Mouse (Mus musculus) kidney, embryonic 16.5 days (tissue): ENCODE results near the gene Mrps26. TPM values are rescaled to one million over a fixed set of nuclear protein-coding genes. Genes with fewer than 3 reads are reported as not detected.

ENCODE experiments used
- ATAC-seq: fragments of 200-750 bp; cut with Nextera tagmentation; 2 replicates; pipeline ENCODE4 v1.8.0; 2017; ENCODE audit warnings: moderate TSS enrichment; ENCODE audit not compliant: low FRiP score, low TSS enrichment
- H3K27ac ChIP-seq: fragments of 300-500 bp; sonication (generic); 2 replicates; pipeline ENCODE4 v1.5.1; 2014; ENCODE audit warnings: low read length
- H3K27me3 ChIP-seq: fragments of 300-500 bp; sonication (generic); 2 replicates; pipeline ENCODE4 v1.6.1; 2014; ENCODE audit warnings: low read length, control low read depth, mixed read lengths; ENCODE audit not compliant: insufficient read depth
- H3K36me3 ChIP-seq: fragments of 300-500 bp; sonication (generic); 2 replicates; pipeline ENCODE4 v1.6.1; 2014; ENCODE audit warnings: low read length, control low read depth, mixed read lengths; ENCODE audit not compliant: insufficient read depth
- H3K4me1 ChIP-seq: fragments of 300-500 bp; sonication (generic); 2 replicates; pipeline ENCODE4 v1.6.1; 2014; ENCODE audit warnings: low read length, control low read depth, mixed read lengths; ENCODE audit not compliant: insufficient read depth
- H3K4me2 ChIP-seq: fragments of 300-500 bp; sonication (generic); replicated peaks from 2 replicates; pipeline ENCODE4 v1.6.1; 2014; ENCODE audit warnings: low read depth, low read length
- H3K4me3 ChIP-seq: fragments of 300-500 bp; sonication (generic); 2 replicates; pipeline ENCODE4 v1.5.1; 2014; ENCODE audit warnings: mild to moderate bottlenecking, low read length
- H3K9ac ChIP-seq: fragments of 300-500 bp; sonication (generic); replicated peaks from 2 replicates; pipeline ENCODE4 v1.6.1; 2014; ENCODE audit warnings: low read length
- H3K9me3 ChIP-seq: fragments of 300-500 bp; sonication (generic); 2 replicates; pipeline ENCODE4 v1.6.1; 2016; ENCODE audit warnings: low read length, control low read depth
- WGBS: fragments of 180-500 bp; shearing (Covaris S2); extraction: QIAGEN DNeasy Blood & Tissue Kit; methylation state at CpG from one replicate; pipeline ENCODE4 v1.1.7; 2014; 5-methylcytosine and 5-hydroxymethylcytosine counted together
- microRNA-seq: library from miRNA; unstranded; fragments of <30 nt; microRNA quantifications from one replicate; pipeline ENCODE4, GENCODE M21; 2016
- polyA plus RNA-seq: library from polyadenylated mRNA; unstranded; fragments of >200 nt; fragmentation: Nextera tagmentation; extraction: Ambion mirVana; gene quantifications from 2 replicates; pipeline ENCODE4 v1.2.1, GENCODE M21; 2015

Gene Mrps26
- polyA plus RNA-seq, 1 experiment from 2014 or later = 104 TPM

DNA sequence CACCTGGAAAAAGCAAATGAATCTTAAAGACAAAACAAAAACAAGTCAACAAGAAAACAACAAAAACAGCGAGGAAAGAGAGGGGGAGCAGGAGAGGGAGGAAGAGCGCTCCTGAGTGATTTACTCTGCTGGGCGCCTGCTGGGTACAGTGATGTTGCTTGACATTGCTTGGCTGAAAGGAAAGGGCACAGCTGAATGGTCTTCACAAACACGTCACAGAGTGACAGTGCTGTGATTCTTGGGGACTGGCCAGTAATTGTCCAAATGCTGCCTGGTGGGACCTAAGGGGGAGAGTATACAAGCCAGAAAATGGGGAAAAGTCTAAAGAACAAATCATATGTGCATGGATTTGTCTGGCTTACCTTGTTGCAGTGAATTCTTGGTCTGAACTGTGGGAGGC lies 38.7 kb downstream of the Mrps26 start:
- peaks cover 33% of the 10 kb centered on the region for H3K36me3 ChIP-seq
- ATAC-seq = no peak

DNA sequence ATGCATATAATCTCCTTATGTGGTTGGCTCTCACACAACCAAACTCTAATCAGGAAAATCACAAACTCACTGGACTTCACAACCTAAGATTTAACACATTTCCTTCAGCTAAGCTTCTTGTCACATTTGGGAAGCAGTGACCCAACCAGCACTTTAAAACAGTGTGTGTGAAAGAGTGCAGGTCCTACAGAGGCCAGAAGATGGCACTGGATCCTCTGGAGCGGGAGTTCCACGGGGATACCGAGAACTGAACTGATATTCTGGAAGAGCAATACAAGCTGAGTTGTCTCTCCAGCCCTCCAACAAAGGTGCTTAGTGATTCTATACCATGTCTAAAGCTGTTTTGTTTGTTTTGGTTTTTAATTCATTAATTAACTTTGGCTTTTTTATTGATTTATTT lies 49.5 kb downstream of the Mrps26 start:
- Histone ChIP-seq H3K9ac (no peak overlapping the region), H3K27ac (no peak overlapping the region), H3K9me3 (no peaks in the 10 kb centered on the region), H3K4me1 (no peaks in the 10 kb centered on the region), H3K27me3 (no peaks in the 10 kb centered on the region), H3K4me3 (no peak overlapping the region), H3K36me3 (peaks cover 26% of the 10 kb centered on the region), H3K4me2 (no peak overlapping the region)
- 71% methylated on average over 3 of the region's 3 CpGs for WGBS
- no peak for ATAC-seq

More for the DNA sequence above, 38.7 kb downstream of the Mrps26 start:
- Histone ChIP-seq H3K9ac (no peak overlapping the region), H3K27ac (no peak overlapping the region), H3K4me1 (no peaks in the 10 kb centered on the region), H3K27me3 (no peaks in the 10 kb centered on the region), H3K4me2 (no peak overlapping the region), H3K4me3 (no peak overlapping the region), H3K9me3 (no peaks in the 10 kb centered on the region)
- WGBS = 67% methylated on average over 4 of the region's 4 CpGs

Small RNA genes lying within 50 kb of the gene (microRNA-seq; reads per million reads assigned to microRNA genes)
- not detected for gene Gm23876

Other genes starting within 250 kb of the Mrps26 start
- gene Cpxm1, start 166.2 kb upstream of the Mrps26 start, polyA plus RNA-seq = 104 and 105 TPM in 2 replicates
- not detected in 2 replicates for gene Gm28372, start 158.5 kb upstream of the Mrps26 start, polyA plus RNA-seq
- not detected in 2 replicates for gene 1700020A23Rik, start 158.5 kb upstream of the Mrps26 start, polyA plus RNA-seq
- gene Tmem239, start 157.3 kb upstream of the Mrps26 start, polyA plus RNA-seq = not detected in 2 replicates
- 109 and 115 TPM in 2 replicates for gene Vps16, start 139.4 kb upstream of the Mrps26 start, polyA plus RNA-seq
- gene Pced1a, start 139.0 kb upstream of the Mrps26 start, polyA plus RNA-seq = 20.1 and 21.7 TPM in 2 replicates
- gene Ptpra, start 113.5 kb upstream of the Mrps26 start, polyA plus RNA-seq = 91.6 and 92.0 TPM in 2 replicates
- 0.32 TPM in 1 of 2 replicates, not detected in the other for gene Oxt, start 12.4 kb downstream of the Mrps26 start, polyA plus RNA-seq
- not detected in 2 replicates for gene Avp, start 18.8 kb downstream of the Mrps26 start, polyA plus RNA-seq
- 16.4 and 19.8 TPM in 2 replicates for gene Fastkd5, start 66.3 kb downstream of the Mrps26 start, polyA plus RNA-seq
- gene Ubox5, start 66.3 kb downstream of the Mrps26 start, polyA plus RNA-seq = 14.3 and 16.0 TPM in 2 replicates
- gene Lzts3, start 79.1 kb downstream of the Mrps26 start, polyA plus RNA-seq = 15.7 and 17.7 TPM in 2 replicates
- 67.9 and 79.4 TPM in 2 replicates for gene Ddrgk1, start 100.9 kb downstream of the Mrps26 start, polyA plus RNA-seq
- 108 and 116 TPM in 2 replicates for gene Itpa, start 103.9 kb downstream of the Mrps26 start, polyA plus RNA-seq
- gene Slc4a11, start 133.8 kb downstream of the Mrps26 start, polyA plus RNA-seq = 2.4 and 2.9 TPM in 2 replicates